Mouse (Mus musculus) cerebellum, adult 2 months (tissue): ENCODE results near the gene Lrrc3c.

Source experiments
- CTCF ChIP-seq: fragments of 200-500 bp; IDR thresholded peaks from 2 replicates; pipeline ENCODE4 v1.5.1; 2011; ENCODE audit warnings: low read depth, mild to moderate bottlenecking, control low read depth, low read length, moderate library complexity, borderline replicate concordance; ENCODE audit not compliant: insufficient read depth
- POLR2A ChIP-seq: fragments of 200-500 bp; IDR thresholded peaks from 2 replicates; pipeline ENCODE4 v1.6.1; 2011; ENCODE audit warnings: low read length, control low read depth, borderline replicate concordance; ENCODE audit not compliant: insufficient read depth

DNA sequence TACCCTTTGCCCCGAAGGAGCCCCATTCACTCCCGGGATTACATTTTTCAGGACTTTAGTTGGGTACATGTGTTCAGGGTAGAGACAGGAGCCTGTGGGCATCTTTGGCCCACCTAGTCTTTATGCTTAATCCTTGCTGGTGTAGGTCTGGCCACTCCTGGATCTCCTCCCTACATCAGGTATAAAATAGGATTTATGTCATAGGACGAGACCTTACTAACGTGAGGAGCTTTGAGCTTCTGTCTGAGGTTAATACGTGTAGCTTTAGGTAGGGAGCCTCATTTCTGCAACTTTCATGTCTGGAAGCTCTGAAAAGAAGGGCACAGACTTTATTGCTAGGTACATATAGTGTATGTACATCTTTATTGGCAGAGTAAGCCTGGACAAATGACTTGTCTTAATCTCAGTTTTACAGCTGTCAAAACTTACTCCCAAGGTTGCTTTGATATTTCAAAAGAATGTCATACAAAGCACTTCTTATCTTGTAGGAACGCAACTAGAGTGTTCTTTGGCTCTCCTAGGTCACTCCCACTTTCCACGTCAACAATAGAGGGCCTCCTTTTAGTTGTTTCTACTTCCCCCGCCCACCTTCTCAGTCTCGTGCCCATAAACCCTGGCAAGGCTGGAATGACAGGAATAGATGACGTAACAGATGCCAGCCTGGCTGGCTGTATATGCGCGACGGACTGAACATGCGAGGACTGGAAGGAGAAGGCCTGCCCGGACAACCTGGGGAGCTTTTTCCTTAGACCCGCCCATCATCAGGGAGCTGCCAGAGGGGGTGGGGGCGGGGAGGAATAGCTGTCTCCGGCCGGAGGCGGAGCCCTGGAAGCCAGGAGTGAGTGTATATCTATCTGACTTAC lies 10.2 kb upstream of the Lrrc3c start:
- TF ChIP-seq CTCF (no peak), POLR2A (no peak)
